Mouse (Mus musculus) neutrophil, adult 65 days (primary cell): ENCODE results near the gene Adora2b. TPM values are rescaled to one million over a fixed set of nuclear protein-coding genes. Genes with fewer than 3 reads are reported as not detected.

Source experiments
- total RNA-seq: library from RNA; stranded (reverse); gene quantifications from 2 replicates; pipeline ENCODE4 v1.2.4, GENCODE M21; 2023

The Adora2b gene
- total RNA-seq: 8.5 and 8.8 TPM in 2 replicates

GRCm38 (mm10) chr11:62248401-62249244 lies at the start of gene Adora2b:
TSS of gene Adora2b (plus strand) at chr11:62248984.

GRCm38 (mm10) chr11:62280675-62281600 lies 32.2 kb downstream of the Adora2b start, which contains the start of the genes Zswim7 and Ttc19:
TSS of gene Zswim7 (minus strand) at chr11:62281375.
TSS of gene Ttc19 (plus strand) at chr11:62281473.

Other genes with a start within 250 kb of the Adora2b start
- 6.8 and 8.7 TPM in 2 replicates for gene Zswim7, start 32.4 kb downstream of the Adora2b start, total RNA-seq
- gene Ttc19, start 32.5 kb downstream of the Adora2b start, total RNA-seq: 4.3 and 9.1 TPM in 2 replicates
- gene Pigl, start 209.5 kb downstream of the Adora2b start, total RNA-seq: 9.3 and 15.4 TPM in 2 replicates
- 411 and 502 TPM in 2 replicates for gene Ncor1, start 209.6 kb downstream of the Adora2b start, total RNA-seq